Mouse (Mus musculus): ENCODE data around the gene Bcas2. TPM values are rescaled to one million over a fixed set of nuclear protein-coding genes. Genes with fewer than 3 reads are reported as not detected.
A peak's percentile ranks its signal among the peaks of the same experiment; 100 is the strongest.

Bcas2 gene
- polyA plus RNA-seq (2012; rRNA removed), result 72.6 and 82.1 TPM in 2 replicates

GRCm38 (mm10) chr3:103171505-103172267 lies at the start of gene Bcas2:
TSS of gene Bcas2 (plus strand) at chr3:103171655.
- TF ChIP-seq POLR2A (IDR thresholded peaks at IDR 0.05; ENCODE audit: control insufficient read depth, low read depth, low read length), result peak; percentile 97
- TF ChIP-seq CTCF (IDR thresholded peaks at IDR 0.05; ENCODE audit: control insufficient read depth, insufficient read depth, insufficient replicate concordance, low read depth, low read length), result 0 out of 2 replicates have a peak, but pooled peaks have one; percentile 8
- no peaks in the 10 kb centered on the region; the same call in 1 of the 2 replicates for H3K36me3 ChIP-seq (ENCODE audit: control insufficient read depth, insufficient read depth, low read length)
- peak within 1 kb of the TSS; percentile 96 for H3K4me3 ChIP-seq (ENCODE audit: control insufficient read depth, low read depth, low read length)
- H3K27ac ChIP-seq (ENCODE audit: control insufficient read depth, insufficient read depth, low read depth, low read length), result peak within 1 kb of the TSS; percentile 79
- H3K4me1 ChIP-seq (ENCODE audit: control insufficient read depth, insufficient read depth, low read length), result no peaks in the 10 kb centered on the region; the same call in 1 of the 2 replicates
- no peaks in the 10 kb centered on the region for H3K27me3 ChIP-seq (ENCODE audit: control insufficient read depth, insufficient read depth, low read length)

GRCm38 (mm10) chr3:103123636-103124035 lies 47.8 kb upstream of the Bcas2 start:
- no peak overlapping the region for H3K4me3 ChIP-seq (ENCODE audit: control insufficient read depth, low read depth, low read length)
- H3K4me1 ChIP-seq (ENCODE audit: control insufficient read depth, insufficient read depth, low read length), result peaks cover 4% of the 10 kb centered on the region
- no peaks in the 10 kb centered on the region for H3K27me3 ChIP-seq (ENCODE audit: control insufficient read depth, insufficient read depth, low read length)
- TF ChIP-seq POLR2A (IDR thresholded peaks at IDR 0.05; ENCODE audit: control insufficient read depth, low read depth, low read length), result no peak
- no peak overlapping the region for H3K27ac ChIP-seq (ENCODE audit: control insufficient read depth, insufficient read depth, low read depth, low read length)
- no peaks in the 10 kb centered on the region for H3K36me3 ChIP-seq (ENCODE audit: control insufficient read depth, insufficient read depth, low read length)

- Histone ChIP-seq H3K4me1 (ENCODE audit: control insufficient read depth, insufficient read depth, low read length) (peaks cover 4% of the 10 kb centered on the region), H3K27me3 (ENCODE audit: control insufficient read depth, insufficient read depth, low read length) (no peaks in the 10 kb centered on the region), H3K36me3 (ENCODE audit: control insufficient read depth, insufficient read depth, low read length) (no peaks in the 10 kb centered on the region), H3K4me3 (ENCODE audit: control insufficient read depth, low read depth, low read length) (no peak overlapping the region), H3K27ac (ENCODE audit: control insufficient read depth, insufficient read depth, low read depth, low read length) (no peak overlapping the region)
- TF ChIP-seq CTCF (IDR thresholded peaks at IDR 0.05; ENCODE audit: control insufficient read depth, insufficient read depth, insufficient replicate concordance, low read depth, low read length), result no peak
- TF ChIP-seq POLR2A (IDR thresholded peaks at IDR 0.05; ENCODE audit: control insufficient read depth, low read depth, low read length), result no peak
Observed at GRCm38 (mm10) chr3:103126138-103126537, 45.3 kb upstream of the Bcas2 start.

GRCm38 (mm10) chr3:103127177-103127576 lies 44.3 kb upstream of the Bcas2 start:
- Histone ChIP-seq H3K36me3 (ENCODE audit: control insufficient read depth, insufficient read depth, low read length) (no peaks in the 10 kb centered on the region), H3K27me3 (ENCODE audit: control insufficient read depth, insufficient read depth, low read length) (no peaks in the 10 kb centered on the region), H3K27ac (ENCODE audit: control insufficient read depth, insufficient read depth, low read depth, low read length) (no peak overlapping the region), H3K4me3 (ENCODE audit: control insufficient read depth, low read depth, low read length) (no peak overlapping the region), H3K4me1 (ENCODE audit: control insufficient read depth, insufficient read depth, low read length) (peaks cover 2% of the 10 kb centered on the region; the same call in 1 of the 2 replicates)
- TF ChIP-seq POLR2A (IDR thresholded peaks at IDR 0.05; ENCODE audit: control insufficient read depth, low read depth, low read length) (no peak), CTCF (IDR thresholded peaks at IDR 0.05; ENCODE audit: control insufficient read depth, insufficient read depth, insufficient replicate concordance, low read depth, low read length) (no peak)

- TF ChIP-seq POLR2A (IDR thresholded peaks at IDR 0.05; ENCODE audit: control insufficient read depth, low read depth, low read length) (no peak), CTCF (IDR thresholded peaks at IDR 0.05; ENCODE audit: control insufficient read depth, insufficient read depth, insufficient replicate concordance, low read depth, low read length) (no peak)
- H3K27me3 ChIP-seq (ENCODE audit: control insufficient read depth, insufficient read depth, low read length), result no peaks in the 10 kb centered on the region
- no peak overlapping the region for H3K27ac ChIP-seq (ENCODE audit: control insufficient read depth, insufficient read depth, low read depth, low read length)
- no peak overlapping the region for H3K4me3 ChIP-seq (ENCODE audit: control insufficient read depth, low read depth, low read length)
- peaks cover 2% of the 10 kb centered on the region; the same call in 1 of the 2 replicates for H3K4me1 ChIP-seq (ENCODE audit: control insufficient read depth, insufficient read depth, low read length)
- H3K36me3 ChIP-seq (ENCODE audit: control insufficient read depth, insufficient read depth, low read length), result no peaks in the 10 kb centered on the region
Observed at GRCm38 (mm10) chr3:103127721-103128120, 43.7 kb upstream of the Bcas2 start.

- no peak for TF ChIP-seq CTCF (IDR thresholded peaks at IDR 0.05; ENCODE audit: control insufficient read depth, insufficient read depth, insufficient replicate concordance, low read depth, low read length)
- no peak for TF ChIP-seq POLR2A (IDR thresholded peaks at IDR 0.05; ENCODE audit: control insufficient read depth, low read depth, low read length)
- Histone ChIP-seq H3K36me3 (ENCODE audit: control insufficient read depth, insufficient read depth, low read length) (no peaks in the 10 kb centered on the region), H3K27me3 (ENCODE audit: control insufficient read depth, insufficient read depth, low read length) (no peaks in the 10 kb centered on the region), H3K27ac (ENCODE audit: control insufficient read depth, insufficient read depth, low read depth, low read length) (no peak overlapping the region), H3K4me3 (ENCODE audit: control insufficient read depth, low read depth, low read length) (no peak overlapping the region), H3K4me1 (ENCODE audit: control insufficient read depth, insufficient read depth, low read length) (peaks cover 2% of the 10 kb centered on the region; the same call in 1 of the 2 replicates)
Observed at GRCm38 (mm10) chr3:103128251-103128650, 43.2 kb upstream of the Bcas2 start.

GRCm38 (mm10) chr3:103129367-103130159 lies 41.9 kb upstream of the Bcas2 start:
- no peaks in the 10 kb centered on the region for H3K36me3 ChIP-seq (ENCODE audit: control insufficient read depth, insufficient read depth, low read length)
- H3K27ac ChIP-seq (ENCODE audit: control insufficient read depth, insufficient read depth, low read depth, low read length), result no peak overlapping the region
- H3K4me3 ChIP-seq (ENCODE audit: control insufficient read depth, low read depth, low read length), result no peak overlapping the region
- no peaks in the 10 kb centered on the region for H3K27me3 ChIP-seq (ENCODE audit: control insufficient read depth, insufficient read depth, low read length)
- no peak for TF ChIP-seq POLR2A (IDR thresholded peaks at IDR 0.05; ENCODE audit: control insufficient read depth, low read depth, low read length)
- no peak for TF ChIP-seq CTCF (IDR thresholded peaks at IDR 0.05; ENCODE audit: control insufficient read depth, insufficient read depth, insufficient replicate concordance, low read depth, low read length)
- no peaks in the 10 kb centered on the region for H3K4me1 ChIP-seq (ENCODE audit: control insufficient read depth, insufficient read depth, low read length)

Data from testis, adult 2 months (tissue).